Mouse (Mus musculus): ENCODE measurements around the gene Tm9sf2.

DNA sequence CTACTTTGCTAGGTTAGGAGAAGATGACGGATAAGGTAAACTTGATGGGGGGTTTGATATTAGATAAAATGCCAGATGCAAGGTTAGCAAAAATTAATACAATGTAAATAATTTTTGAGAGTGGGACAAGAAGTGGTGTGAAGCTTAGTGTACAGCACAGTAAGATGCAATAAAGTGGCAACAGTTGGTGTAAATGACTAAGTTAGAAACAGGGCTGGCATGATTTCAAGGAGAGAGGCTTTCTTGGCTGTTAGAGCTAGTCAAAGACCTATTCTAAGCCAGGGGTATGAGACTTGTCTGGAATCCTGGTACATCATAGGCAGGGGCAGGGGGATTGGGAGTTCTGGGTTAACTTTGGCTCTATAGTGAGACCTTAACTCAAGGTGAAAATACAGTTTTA, 9.4 kb downstream of the Tm9sf2 start:
- TF ChIP-seq CTCF (IDR thresholded peaks at IDR 0.05; ENCODE audit: extremely low read depth, insufficient read depth, low read length) (no peak), POLR2A (IDR thresholded peaks at IDR 0.05; ENCODE audit: extremely low read depth, insufficient read depth, low read length) (no peak)

All from cortical plate, adult 2 months (tissue).